Mouse (Mus musculus) hindbrain, postnatal 0 days (tissue): ENCODE measurements around the gene Rnf4. TPM values are rescaled to one million over a fixed set of nuclear protein-coding genes. Genes with fewer than 3 reads are reported as not detected.

Experiments
- ATAC-seq: fragments of 200-750 bp; cut with Nextera tagmentation; 2 replicates; pipeline ENCODE4 v1.8.0; 2017; ENCODE audit warnings: mild to moderate bottlenecking, moderate TSS enrichment, moderate library complexity
- DNase-seq: peaks from one replicate; pipeline ENCODE4 v3.0.0-alpha.2; 2015; ENCODE audit warnings: low spot score
- H3K27ac ChIP-seq: fragments of 300-500 bp; sonication (generic); 2 replicates; pipeline ENCODE4 v1.5.1; 2014; ENCODE audit warnings: mild to moderate bottlenecking
- H3K27me3 ChIP-seq: fragments of 300-500 bp; sonication (generic); 2 replicates; pipeline ENCODE4 v1.6.1; 2014; ENCODE audit warnings: low read length, mixed read lengths; ENCODE audit not compliant: insufficient read depth
- H3K36me3 ChIP-seq: fragments of 300-500 bp; sonication (generic); 2 replicates; pipeline ENCODE4 v1.6.1; 2014; ENCODE audit warnings: low read length, mixed read lengths; ENCODE audit not compliant: insufficient read depth
- H3K4me1 ChIP-seq: fragments of 300-500 bp; sonication (generic); 2 replicates; pipeline ENCODE4 v1.6.1; 2014; ENCODE audit warnings: antibody characterized with exemption, low read length, mixed read lengths; ENCODE audit not compliant: insufficient read depth
- H3K4me2 ChIP-seq: fragments of 300-500 bp; sonication (generic); 2 replicates; pipeline ENCODE4 v1.6.1; 2014; ENCODE audit warnings: low read depth, mild to moderate bottlenecking, low read length, moderate library complexity, mixed read lengths
- H3K4me3 ChIP-seq: fragments of 300-500 bp; sonication (generic); 2 replicates; pipeline ENCODE4 v1.5.1; 2014; ENCODE audit warnings: low read length
- H3K9ac ChIP-seq: fragments of 300-500 bp; sonication (generic); replicated peaks from 2 replicates; pipeline ENCODE4 v1.6.1; 2014; ENCODE audit warnings: mild to moderate bottlenecking, low read length, moderate library complexity, mixed read lengths
- H3K9me3 ChIP-seq: fragments of 300-500 bp; sonication (generic); 2 replicates; pipeline ENCODE4 v1.6.1; 2016; ENCODE audit warnings: low read length, mixed read lengths
- CTCF ChIP-seq: IDR thresholded peaks from 2 replicates; pipeline ENCODE4 v1.5.1; 2016; ENCODE audit warnings: antibody characterized with exemption, control low read depth, low read depth
- WGBS: fragments of 180-500 bp; shearing (Covaris S2); extraction: QIAGEN DNeasy Blood & Tissue Kit; methylation state at CpG from one replicate; pipeline ENCODE4 v1.1.7; 2014; 5-methylcytosine and 5-hydroxymethylcytosine counted together
- polyA plus RNA-seq: library from polyadenylated mRNA; unstranded; fragments of >200 nt; fragmentation: Nextera tagmentation; extraction: Ambion mirVana; gene quantifications from 2 replicates; pipeline ENCODE4 v1.2.1, GENCODE M21; 2015
- total RNA-seq: library from RNA; depleted of rRNA; stranded (reverse); fragments of >200 nt; gene quantifications from 2 replicates; pipeline ENCODE4 v1.2.3, GENCODE M21; 2014

Rnf4 gene
- total and polyA plus RNA-seq, 2 experiments from 2014 or later, result 104 to 127 TPM

GRCm38 (mm10) chr5:34378787-34379186 lies 42.7 kb downstream of the Rnf4 start:
- Histone ChIP-seq H3K36me3 (no peaks in the 10 kb centered on the region), H3K27ac (no peak overlapping the region), H3K4me3 (no peak overlapping the region), H3K27me3 (no peaks in the 10 kb centered on the region), H3K9me3 (no peaks in the 10 kb centered on the region), H3K4me2 (no peak overlapping the region), H3K9ac (no peak overlapping the region), H3K4me1 (no peaks in the 10 kb centered on the region)
- no peak for TF ChIP-seq CTCF
- no peak for DNase-seq
- no peak for ATAC-seq

- H3K4me1 ChIP-seq, result no peaks in the 10 kb centered on the region
- DNase-seq, result no peak
- no peak overlapping the region for H3K4me3 ChIP-seq
- no peak overlapping the region for H3K9ac ChIP-seq
- no peak overlapping the region for H3K4me2 ChIP-seq
- no peaks in the 10 kb centered on the region for H3K9me3 ChIP-seq
- no peaks in the 10 kb centered on the region for H3K27me3 ChIP-seq
- no peak for TF ChIP-seq CTCF
- no peak overlapping the region for H3K27ac ChIP-seq
- 92% methylated on average over 2 of the region's 2 CpGs for WGBS
- H3K36me3 ChIP-seq, result no peaks in the 10 kb centered on the region
- no peak for ATAC-seq
These were observed 45.6 kb downstream of the Rnf4 start for GRCm38 (mm10) chr5:34381700-34382099.

- WGBS, result 93% methylated on average over 5 of the region's 5 CpGs
- H3K36me3 ChIP-seq, result no peaks in the 10 kb centered on the region
These were observed 49.5 kb downstream of the Rnf4 start for GRCm38 (mm10) chr5:34385616-34386015.

GRCm38 (mm10) chr5:34386744-34387143 lies 50.7 kb downstream of the Rnf4 start:
- H3K4me1 ChIP-seq, result no peaks in the 10 kb centered on the region
- 98% methylated on average over 2 of the region's 2 CpGs for WGBS
- no peak overlapping the region for H3K9ac ChIP-seq
- DNase-seq (no peak), ATAC-seq (no peak)
- no peaks in the 10 kb centered on the region for H3K36me3 ChIP-seq
- H3K27ac ChIP-seq, result no peak overlapping the region
- H3K4me2 ChIP-seq, result no peak overlapping the region
- no peaks in the 10 kb centered on the region for H3K27me3 ChIP-seq
- no peak for TF ChIP-seq CTCF
- H3K9me3 ChIP-seq, result no peaks in the 10 kb centered on the region
- H3K4me3 ChIP-seq, result no peak overlapping the region

More at GRCm38 (mm10) chr5:34385616-34386015, 49.5 kb downstream of the Rnf4 start:
- no peak overlapping the region for H3K27ac ChIP-seq
- H3K9me3 ChIP-seq, result no peaks in the 10 kb centered on the region
- no peak for TF ChIP-seq CTCF
- no peaks in the 10 kb centered on the region for H3K4me1 ChIP-seq
- no peaks in the 10 kb centered on the region for H3K27me3 ChIP-seq
- DNase-seq, result no peak
- no peak overlapping the region for H3K4me2 ChIP-seq
- no peak overlapping the region for H3K9ac ChIP-seq
- H3K4me3 ChIP-seq, result no peak overlapping the region
- no peak for ATAC-seq

GRCm38 (mm10) chr5:34393251-34393650 lies 57.2 kb downstream of the Rnf4 start:
- H3K4me3 ChIP-seq, result no peak overlapping the region
- no peak overlapping the region for H3K9ac ChIP-seq
- no peaks in the 10 kb centered on the region for H3K9me3 ChIP-seq
- H3K27me3 ChIP-seq, result no peaks in the 10 kb centered on the region
- 92% methylated on average over 8 of the region's 8 CpGs for WGBS
- no peaks in the 10 kb centered on the region for H3K36me3 ChIP-seq
- no peak for ATAC-seq
- DNase-seq, result no peak
- H3K4me2 ChIP-seq, result no peak overlapping the region
- H3K27ac ChIP-seq, result no peak overlapping the region
- H3K4me1 ChIP-seq, result no peaks in the 10 kb centered on the region
- TF ChIP-seq CTCF, result no peak

- H3K27ac ChIP-seq, result no peak overlapping the region
- H3K4me1 ChIP-seq, result no peaks in the 10 kb centered on the region
- H3K4me2 ChIP-seq, result no peak overlapping the region
- H3K27me3 ChIP-seq, result no peaks in the 10 kb centered on the region
- H3K9me3 ChIP-seq, result no peaks in the 10 kb centered on the region
- 96% methylated on average over 1 of the region's 1 CpGs for WGBS
- DNase-seq, result no peak
- no peaks in the 10 kb centered on the region for H3K36me3 ChIP-seq
- no peak for ATAC-seq
- no peak overlapping the region for H3K9ac ChIP-seq
- no peak for TF ChIP-seq CTCF
- H3K4me3 ChIP-seq, result no peak overlapping the region
These were observed 59.3 kb downstream of the Rnf4 start for GRCm38 (mm10) chr5:34395347-34395746.

GRCm38 (mm10) chr5:34395850-34396540 lies 59.9 kb downstream of the Rnf4 start:
- no peak for TF ChIP-seq CTCF
- Histone ChIP-seq H3K9ac (no peak overlapping the region), H3K4me3 (no peak overlapping the region), H3K4me2 (no peak overlapping the region), H3K27me3 (no peaks in the 10 kb centered on the region), H3K27ac (no peak overlapping the region), H3K4me1 (no peaks in the 10 kb centered on the region), H3K36me3 (no peaks in the 10 kb centered on the region), H3K9me3 (no peaks in the 10 kb centered on the region)
- ATAC-seq, result no peak
- WGBS, result 87% methylated on average over 2 of the region's 2 CpGs
- no peak for DNase-seq
